Mouse (Mus musculus) myocyte (in vitro differentiated cells): Measurements from ENCODE around the gene Ifnar2. TPM values are rescaled to one million over a fixed set of nuclear protein-coding genes. Genes with fewer than 3 reads are reported as not detected.

Source experiments
- H3K27me3 ChIP-seq: one replicate; pipeline ENCODE4 v1.6.1; 2011; ENCODE audit not compliant: control insufficient read depth, insufficient read depth, insufficient read length
- H3K36me3 ChIP-seq: one replicate; pipeline ENCODE4 v1.6.1; 2011; ENCODE audit not compliant: control insufficient read depth, insufficient read depth
- H3K4me2 ChIP-seq: one replicate; pipeline ENCODE4 v1.6.1; 2011; ENCODE audit warnings: low read depth, control low read depth
- H3K4me3 ChIP-seq: one replicate; pipeline ENCODE4 v1.5.1; 2011; ENCODE audit warnings: mild to moderate bottlenecking, control low read depth, moderate library complexity
- H3K79me2 ChIP-seq: one replicate; pipeline ENCODE4 v1.6.1; 2011; ENCODE audit not compliant: control insufficient read depth, insufficient read depth
- H3ac ChIP-seq: one replicate; pipeline ENCODE4 v1.6.1; 2011; ENCODE audit not compliant: control insufficient read depth, insufficient read length
- CEBPB ChIP-seq: IDR thresholded peaks from 2 replicates; pipeline ENCODE4 v1.6.1; 2011; ENCODE audit warnings: mild to moderate bottlenecking, moderate library complexity; ENCODE audit not compliant: poor library complexity, insufficient read depth, severe bottlenecking
- E2F4 ChIP-seq: IDR thresholded peaks from one replicate; pipeline ENCODE4 v1.6.1; 2011; ENCODE audit warnings: mild to moderate bottlenecking, control low read depth, moderate library complexity; ENCODE audit not compliant: insufficient read depth
- MAX ChIP-seq: IDR thresholded peaks from one replicate; pipeline ENCODE4 v1.6.1; 2011; ENCODE audit warnings: low read depth, mild to moderate bottlenecking, control low read depth
- MYOD1 ChIP-seq, 3 experiments: IDR thresholded peaks; one replicate each; pipeline ENCODE4 v1.6.1; 2011; ENCODE audit warnings: control low read depth in 2 of 3, low read depth in 2 of 3, mild to moderate bottlenecking in 2 of 3, moderate library complexity in 1 of 3; ENCODE audit not compliant: insufficient read length in 2 of 3, control insufficient read depth in 1 of 3
- MYOG ChIP-seq, 3 experiments: IDR thresholded peaks; one replicate each; pipeline ENCODE4 v1.6.1; 2011; ENCODE audit warnings: control low read depth in 2 of 3, low read depth in 2 of 3, mild to moderate bottlenecking in 2 of 3; ENCODE audit not compliant: insufficient read length in 2 of 3, control insufficient read depth in 1 of 3, insufficient read depth in 1 of 3
- POLR2A ChIP-seq: IDR thresholded peaks from one replicate; pipeline ENCODE4 v1.6.1; 2011; ENCODE audit warnings: low read depth, mild to moderate bottlenecking, control low read depth, moderate library complexity; ENCODE audit not compliant: insufficient read length
- POLR2AphosphoS2 ChIP-seq: IDR thresholded peaks from one replicate; pipeline ENCODE4 v1.6.1; 2011; ENCODE audit warnings: low read depth, control low read depth; ENCODE audit not compliant: insufficient read length
- REST ChIP-seq: IDR thresholded peaks from one replicate; pipeline ENCODE4 v1.6.1; 2011; ENCODE audit warnings: mild to moderate bottlenecking, control low read depth, moderate library complexity; ENCODE audit not compliant: insufficient read depth, insufficient read length
- SRF ChIP-seq: IDR thresholded peaks from one replicate; pipeline ENCODE4 v1.6.1; 2011; ENCODE audit warnings: low read depth; ENCODE audit not compliant: control insufficient read depth, insufficient read length
- TCF12 ChIP-seq: IDR thresholded peaks from one replicate; pipeline ENCODE4 v1.6.1; 2011; ENCODE audit warnings: mild to moderate bottlenecking, control low read depth; ENCODE audit not compliant: poor library complexity, insufficient read depth, severe bottlenecking
- TCF3 ChIP-seq: IDR thresholded peaks from one replicate; pipeline ENCODE4 v1.6.1; 2011; ENCODE audit warnings: low read depth, control low read depth; ENCODE audit not compliant: insufficient read length
- USF1 ChIP-seq: IDR thresholded peaks from one replicate; pipeline ENCODE4 v1.6.1; 2011; ENCODE audit warnings: low read depth, mild to moderate bottlenecking, control low read depth, moderate library complexity
- polyA plus RNA-seq: library from polyadenylated mRNA; unstranded; fragments of >200 nt; fragmentation: generic; extraction: Trizol; gene quantifications from one replicate; pipeline ENCODE4 v1.2.1, GENCODE M21; 2012; ENCODE audit warnings: missing spikeins

Gene Ifnar2
- polyA plus RNA-seq, 1 experiment: 47.0 TPM

- no peak overlapping the region for H3K4me2 ChIP-seq
- H3K27me3 ChIP-seq: peaks cover 22% of the 10 kb centered on the region
- no peak overlapping the region for H3K4me3 ChIP-seq
- H3ac ChIP-seq: no peak overlapping the region
- H3K36me3 ChIP-seq: no peaks in the 10 kb centered on the region
- TF ChIP-seq CEBPB: no peak
- no peaks in the 10 kb centered on the region for H3K79me2 ChIP-seq
Observed at GRCm38 (mm10) chr16:91355160-91355559, 17.4 kb upstream of the Ifnar2 start.

- H3K4me2 ChIP-seq: no peak overlapping the region
- no peaks in the 10 kb centered on the region for H3K79me2 ChIP-seq
- H3K4me3 ChIP-seq: no peak overlapping the region
- no peaks in the 10 kb centered on the region for H3K36me3 ChIP-seq
- peaks cover 18% of the 10 kb centered on the region for H3K27me3 ChIP-seq
- no peak overlapping the region for H3ac ChIP-seq
- TF ChIP-seq TCF12: no peak
- no peak for TF ChIP-seq POLR2AphosphoS2
- no peak for TF ChIP-seq SRF
- TF ChIP-seq E2F4: no peak
- no peak for TF ChIP-seq MAX
- no peak for TF ChIP-seq POLR2A
- TF ChIP-seq REST: no peak
- TF ChIP-seq USF1: no peak
- TF ChIP-seq MYOG (IDR thresholded peaks at IDR 0.05; ENCODE audit: control insufficient read depth in 1 of 3, insufficient read depth in 1 of 3, insufficient read length in 2 of 3, low read depth in 2 of 3): no peak
- no peak for TF ChIP-seq MYOD1 (IDR thresholded peaks at IDR 0.05; ENCODE audit: control insufficient read depth in 1 of 3, insufficient read length in 2 of 3, low read depth in 2 of 3)
- no peak for TF ChIP-seq TCF3
- no peak for TF ChIP-seq CEBPB
Observed at GRCm38 (mm10) chr16:91356760-91357525, 15.6 kb upstream of the Ifnar2 start.

- Histone ChIP-seq H3K4me3 (no peak overlapping the region), H3K27me3 (peaks cover 18% of the 10 kb centered on the region), H3K36me3 (no peaks in the 10 kb centered on the region), H3K79me2 (no peaks in the 10 kb centered on the region), H3ac (no peak overlapping the region), H3K4me2 (no peak overlapping the region)
- TF ChIP-seq TCF3 (no peak), CEBPB (no peak)
Observed at GRCm38 (mm10) chr16:91357526-91357900, 15.1 kb upstream of the Ifnar2 start.

- no peaks in the 10 kb centered on the region for H3K36me3 ChIP-seq
- no peaks in the 10 kb centered on the region for H3K79me2 ChIP-seq
- peaks cover 18% of the 10 kb centered on the region for H3K27me3 ChIP-seq
- H3K4me3 ChIP-seq: no peak overlapping the region
- TF ChIP-seq TCF3: no peak
- no peak for TF ChIP-seq USF1
- no peak for TF ChIP-seq POLR2AphosphoS2
- TF ChIP-seq TCF12: no peak
- H3K4me2 ChIP-seq: no peak overlapping the region
- H3ac ChIP-seq: no peak overlapping the region
Observed at GRCm38 (mm10) chr16:91358555-91358954, 14.0 kb upstream of the Ifnar2 start.

- H3K4me3 ChIP-seq: no peak overlapping the region
- H3K27me3 ChIP-seq: peaks cover 18% of the 10 kb centered on the region
- TF ChIP-seq TCF3 (no peak), POLR2AphosphoS2 (no peak), CEBPB (no peak), MYOD1 (IDR thresholded peaks at IDR 0.05; ENCODE audit: control insufficient read depth in 1 of 3, insufficient read length in 2 of 3, low read depth in 2 of 3) (no peak), POLR2A (no peak), REST (no peak), TCF12 (no peak), E2F4 (no peak), SRF (no peak), USF1 (no peak), MAX (no peak), MYOG (IDR thresholded peaks at IDR 0.05; ENCODE audit: control insufficient read depth in 1 of 3, insufficient read depth in 1 of 3, insufficient read length in 2 of 3, low read depth in 2 of 3) (no peak)
- H3K4me2 ChIP-seq: no peak overlapping the region
- no peaks in the 10 kb centered on the region for H3K79me2 ChIP-seq
- no peaks in the 10 kb centered on the region for H3K36me3 ChIP-seq
- no peak overlapping the region for H3ac ChIP-seq
Observed at GRCm38 (mm10) chr16:91359531-91359930, 13.1 kb upstream of the Ifnar2 start.
